Mouse (Mus musculus): ENCODE results near the gene Usp4. TPM values are rescaled to one million over a fixed set of nuclear protein-coding genes. Genes with fewer than 3 reads are reported as not detected.

Usp4 gene
- polyA plus RNA-seq, 1 experiment from 2014 or later: 105 TPM

DNA sequence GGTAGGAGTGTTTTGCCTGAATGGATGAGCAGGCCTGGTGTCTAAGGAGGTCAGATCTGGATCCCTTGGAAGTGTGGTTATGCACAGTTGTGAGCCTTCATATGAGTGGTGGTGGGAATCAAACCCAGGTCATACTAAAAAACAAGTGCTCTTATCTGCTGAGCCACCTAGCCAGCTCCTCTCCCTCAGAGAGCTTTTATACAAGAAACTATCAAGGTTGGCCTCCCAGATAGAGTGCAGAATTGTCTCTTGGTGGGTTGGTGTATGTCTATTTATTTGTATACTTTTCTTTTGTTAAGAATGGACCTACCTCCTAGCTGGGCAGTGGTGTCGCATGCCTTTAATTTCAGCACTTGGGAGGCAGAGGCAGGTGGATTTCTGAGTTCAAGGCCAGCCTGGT is 3.8 kb upstream of the Usp4 start:
- ATAC-seq (replicated peaks; ENCODE audit: low FRiP score): no peak
- Histone ChIP-seq H3K9ac (no peak overlapping the region), H3K4me3 (replicated peaks) (no peak overlapping the region), H3K27ac (no peak overlapping the region), H3K9me3 (replicated peaks) (no peaks in the 10 kb centered on the region), H3K4me2 (no peak overlapping the region), H3K27me3 (no peaks in the 10 kb centered on the region), H3K4me1 (peaks cover 42% of the 10 kb centered on the region), H3K36me3 (peaks cover 4% of the 10 kb centered on the region; the same call in 1 of the 2 replicates)
- 100% methylated on average over 1 of the region's 1 CpGs for WGBS

GRCm38 (mm10) chr9:108344471-108344870 is 3.2 kb upstream of the Usp4 start:
- H3K4me3 ChIP-seq (replicated peaks): no peak overlapping the region
- no peaks in the 10 kb centered on the region for H3K9me3 ChIP-seq (replicated peaks)
- peaks cover 4% of the 10 kb centered on the region; the same call in 1 of the 2 replicates for H3K36me3 ChIP-seq
- no peak for ATAC-seq (replicated peaks; ENCODE audit: low FRiP score)
- H3K4me2 ChIP-seq: no peak overlapping the region
- 89% methylated on average over 4 of the region's 4 CpGs for WGBS
- no peak overlapping the region for H3K27ac ChIP-seq
- H3K27me3 ChIP-seq: no peaks in the 10 kb centered on the region
- peaks cover 48% of the 10 kb centered on the region for H3K4me1 ChIP-seq
- H3K9ac ChIP-seq: no peak overlapping the region

- H3K4me1 ChIP-seq: peaks cover 26% of the 10 kb centered on the region
- H3K36me3 ChIP-seq: peaks cover 19% of the 10 kb centered on the region
- H3K4me2 ChIP-seq: peak overlapping the region; percentile 70
- WGBS: 4% methylated on average over 11 of the region's 11 CpGs
- no peak for ATAC-seq (replicated peaks; ENCODE audit: low FRiP score)
- no peaks in the 10 kb centered on the region for H3K9me3 ChIP-seq (replicated peaks)
- peak overlapping the region; percentile 98 for H3K27ac ChIP-seq
- H3K27me3 ChIP-seq: no peaks in the 10 kb centered on the region
- H3K4me3 ChIP-seq (replicated peaks): peak overlapping the region; percentile 94
- peak overlapping the region; percentile 85 for H3K9ac ChIP-seq
These were observed 629 bp upstream of the Usp4 start for GRCm38 (mm10) chr9:108347024-108347423.

- whole genome bisulfite sequencing: 2% methylated on average over 14 of the region's 14 CpGs
- peak overlapping the region; percentile 85 for H3K9ac ChIP-seq
- ATAC-seq (replicated peaks; ENCODE audit: low FRiP score): no peak
- peak overlapping the region; percentile 94 for H3K4me3 ChIP-seq (replicated peaks)
- peaks cover 21% of the 10 kb centered on the region for H3K4me1 ChIP-seq
- no peaks in the 10 kb centered on the region for H3K9me3 ChIP-seq (replicated peaks)
- no peaks in the 10 kb centered on the region for H3K27me3 ChIP-seq
- peak overlapping the region; percentile 70 for H3K4me2 ChIP-seq
- peaks cover 31% of the 10 kb centered on the region for H3K36me3 ChIP-seq
- H3K27ac ChIP-seq: peak overlapping the region; percentile 98
These were observed 632 bp downstream of the Usp4 start for GRCm38 (mm10) chr9:108348290-108348680.

GRCm38 (mm10) chr9:108349727-108350126 is 2.1 kb downstream of the Usp4 start:
- H3K4me3 ChIP-seq (replicated peaks): no peak overlapping the region
- no peak overlapping the region for H3K27ac ChIP-seq
- no peak overlapping the region for H3K9ac ChIP-seq
- 89% methylated on average over 4 of the region's 4 CpGs for WGBS
- H3K4me1 ChIP-seq: peaks cover 21% of the 10 kb centered on the region
- no peaks in the 10 kb centered on the region for H3K9me3 ChIP-seq (replicated peaks)
- no peak overlapping the region for H3K4me2 ChIP-seq
- H3K27me3 ChIP-seq: no peaks in the 10 kb centered on the region
- ATAC-seq (replicated peaks; ENCODE audit: low FRiP score): no peak
- H3K36me3 ChIP-seq: peaks cover 46% of the 10 kb centered on the region

- no peak overlapping the region for H3K9ac ChIP-seq
- no peaks in the 10 kb centered on the region for H3K27me3 ChIP-seq
- no peak for ATAC-seq (replicated peaks; ENCODE audit: low FRiP score)
- H3K9me3 ChIP-seq (replicated peaks): no peaks in the 10 kb centered on the region
- 92% methylated on average over 9 of the region's 9 CpGs for WGBS
- H3K36me3 ChIP-seq: peaks cover 96% of the 10 kb centered on the region
- H3K27ac ChIP-seq: no peak overlapping the region
- no peak overlapping the region for H3K4me2 ChIP-seq
- no peaks in the 10 kb centered on the region for H3K4me1 ChIP-seq
- H3K4me3 ChIP-seq (replicated peaks): no peak overlapping the region
These were observed 30.6 kb downstream of the Usp4 start for GRCm38 (mm10) chr9:108378234-108378633.

DNA sequence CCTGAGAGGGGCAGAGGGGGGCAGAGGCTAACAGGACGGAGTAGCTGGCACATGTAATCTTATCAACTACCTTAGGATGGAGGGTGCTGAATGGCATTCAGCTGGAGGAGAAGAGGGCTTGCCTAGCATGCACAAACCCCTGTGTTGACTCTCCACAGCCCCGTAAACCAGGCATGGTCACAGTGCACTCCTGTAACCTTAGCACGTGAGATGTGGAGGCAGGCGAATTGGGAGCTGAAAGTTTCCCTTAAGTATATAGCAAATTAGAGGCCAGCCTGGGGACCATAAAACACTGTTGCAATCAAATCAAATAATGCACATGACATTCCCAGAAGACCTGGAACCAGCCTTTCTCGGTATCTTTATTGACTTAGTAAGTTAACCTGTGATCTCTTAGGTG is 31.1 kb downstream of the Usp4 start:
- no peaks in the 10 kb centered on the region for H3K4me1 ChIP-seq
- H3K27me3 ChIP-seq: no peaks in the 10 kb centered on the region
- peaks cover 96% of the 10 kb centered on the region for H3K36me3 ChIP-seq
- H3K4me2 ChIP-seq: no peak overlapping the region
- no peak overlapping the region for H3K27ac ChIP-seq
- 88% methylated on average over 5 of the region's 5 CpGs for WGBS
- H3K9me3 ChIP-seq (replicated peaks): no peaks in the 10 kb centered on the region
- no peak for ATAC-seq (replicated peaks; ENCODE audit: low FRiP score)
- H3K9ac ChIP-seq: no peak overlapping the region
- H3K4me3 ChIP-seq (replicated peaks): no peak overlapping the region

DNA sequence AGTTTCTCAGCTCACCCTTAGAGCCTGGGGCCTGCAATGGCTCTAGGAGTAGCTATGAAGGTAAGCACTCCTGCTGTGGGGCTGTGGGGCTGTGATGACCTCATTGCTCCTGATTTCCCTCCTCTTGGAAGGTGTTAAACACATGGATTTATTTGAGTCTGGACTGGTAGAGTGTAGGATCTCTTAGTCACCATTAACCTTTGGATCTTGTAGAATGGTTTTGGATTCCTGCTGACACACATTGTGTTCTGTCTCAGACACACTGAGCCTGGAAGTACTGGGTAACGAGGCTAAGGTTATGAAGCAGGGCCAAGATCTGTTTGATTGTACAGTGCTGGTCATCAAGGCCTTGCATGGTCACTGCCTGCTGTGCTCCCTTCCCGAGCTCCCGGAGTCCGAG is 31.6 kb downstream of the Usp4 start:
- H3K4me3 ChIP-seq (replicated peaks): no peak overlapping the region
- WGBS: 93% methylated on average over 4 of the region's 4 CpGs
- H3K36me3 ChIP-seq: peaks cover 96% of the 10 kb centered on the region
- no peaks in the 10 kb centered on the region for H3K27me3 ChIP-seq
- H3K9ac ChIP-seq: no peak overlapping the region
- no peak overlapping the region for H3K27ac ChIP-seq
- H3K4me1 ChIP-seq: no peaks in the 10 kb centered on the region
- H3K4me2 ChIP-seq: no peak overlapping the region
- H3K9me3 ChIP-seq (replicated peaks): no peaks in the 10 kb centered on the region
- no peak for ATAC-seq (replicated peaks; ENCODE audit: low FRiP score)

- ATAC-seq (replicated peaks; ENCODE audit: low FRiP score): no peak
- H3K36me3 ChIP-seq: peaks cover 97% of the 10 kb centered on the region
- H3K4me2 ChIP-seq: no peak overlapping the region
- H3K27me3 ChIP-seq: no peaks in the 10 kb centered on the region
- no peak overlapping the region for H3K9ac ChIP-seq
- H3K4me3 ChIP-seq (replicated peaks): no peak overlapping the region
- H3K4me1 ChIP-seq: no peaks in the 10 kb centered on the region
- WGBS: 96% methylated on average over 9 of the region's 9 CpGs
- no peak overlapping the region for H3K27ac ChIP-seq
- no peaks in the 10 kb centered on the region for H3K9me3 ChIP-seq (replicated peaks)
These were observed 33.7 kb downstream of the Usp4 start for GRCm38 (mm10) chr9:108381382-108381781.

GRCm38 (mm10) chr9:108385006-108385405 is 37.4 kb downstream of the Usp4 start:
- no peaks in the 10 kb centered on the region for H3K27me3 ChIP-seq
- no peak for ATAC-seq (replicated peaks; ENCODE audit: low FRiP score)

GRCm38 (mm10) chr9:108386816-108387215 is 39.2 kb downstream of the Usp4 start:
- Histone ChIP-seq H3K36me3 (peaks cover 95% of the 10 kb centered on the region), H3K9ac (no peak overlapping the region)
- WGBS: 81% methylated on average over 4 of the region's 4 CpGs

More at GRCm38 (mm10) chr9:108385006-108385405, 37.4 kb downstream of the Usp4 start:
- Histone ChIP-seq H3K4me2 (no peak overlapping the region), H3K4me1 (no peaks in the 10 kb centered on the region), H3K36me3 (peaks cover 96% of the 10 kb centered on the region), H3K4me3 (replicated peaks) (no peak overlapping the region), H3K9me3 (replicated peaks) (no peaks in the 10 kb centered on the region), H3K9ac (no peak overlapping the region), H3K27ac (no peak overlapping the region)
- WGBS: 85% methylated on average over 7 of the region's 7 CpGs

GRCm38 (mm10) chr9:108388601-108389000 is 40.9 kb downstream of the Usp4 start:
- no peak for ATAC-seq (replicated peaks; ENCODE audit: low FRiP score)
- WGBS: 87% methylated on average over 10 of the region's 10 CpGs
- no peak overlapping the region for H3K4me2 ChIP-seq

More at GRCm38 (mm10) chr9:108386816-108387215, 39.2 kb downstream of the Usp4 start:
- no peak overlapping the region for H3K4me3 ChIP-seq (replicated peaks)
- no peak overlapping the region for H3K4me2 ChIP-seq
- H3K4me1 ChIP-seq: no peaks in the 10 kb centered on the region
- H3K27ac ChIP-seq: no peak overlapping the region
- no peaks in the 10 kb centered on the region for H3K27me3 ChIP-seq
- H3K9me3 ChIP-seq (replicated peaks): no peaks in the 10 kb centered on the region
- ATAC-seq (replicated peaks; ENCODE audit: low FRiP score): no peak

GRCm38 (mm10) chr9:108389220-108389619 is 41.6 kb downstream of the Usp4 start:
- H3K9me3 ChIP-seq (replicated peaks): no peaks in the 10 kb centered on the region
- no peak overlapping the region for H3K4me2 ChIP-seq
- no peak overlapping the region for H3K27ac ChIP-seq
- no peaks in the 10 kb centered on the region for H3K27me3 ChIP-seq
- H3K4me3 ChIP-seq (replicated peaks): no peak overlapping the region
- WGBS: 83% methylated on average over 6 of the region's 6 CpGs
- no peaks in the 10 kb centered on the region for H3K4me1 ChIP-seq
- ATAC-seq (replicated peaks; ENCODE audit: low FRiP score): no peak
- no peak overlapping the region for H3K9ac ChIP-seq
- peaks cover 96% of the 10 kb centered on the region for H3K36me3 ChIP-seq

More at GRCm38 (mm10) chr9:108388601-108389000, 40.9 kb downstream of the Usp4 start:
- Histone ChIP-seq H3K4me1 (no peaks in the 10 kb centered on the region), H3K9me3 (replicated peaks) (no peaks in the 10 kb centered on the region), H3K27ac (no peak overlapping the region), H3K4me3 (replicated peaks) (no peak overlapping the region), H3K27me3 (no peaks in the 10 kb centered on the region), H3K9ac (no peak overlapping the region), H3K36me3 (peaks cover 96% of the 10 kb centered on the region)
